Mouse (Mus musculus) neural tube, embryonic 14.5 days (tissue): ENCODE data around the gene Gmnc. TPM values are rescaled to one million over a fixed set of nuclear protein-coding genes. Genes with fewer than 3 reads are reported as not detected.

Source experiments
- ATAC-seq: fragments of 200-750 bp; cut with Nextera tagmentation; 2 replicates; pipeline ENCODE4 v1.8.0; 2017; ENCODE audit warnings: low read depth, mild to moderate bottlenecking, moderate TSS enrichment, moderate library complexity
- H3K27ac ChIP-seq: fragments of 300-500 bp; sonication (generic); 2 replicates; pipeline ENCODE4 v1.5.1; 2014; ENCODE audit warnings: low read depth, mild to moderate bottlenecking, control low read depth, low read length, moderate library complexity, mixed read lengths
- H3K27me3 ChIP-seq: fragments of 300-500 bp; sonication (generic); 2 replicates; pipeline ENCODE4 v1.6.1; 2014; ENCODE audit warnings: low read length; ENCODE audit not compliant: control insufficient read depth, insufficient read depth
- H3K36me3 ChIP-seq: fragments of 300-500 bp; sonication (generic); 2 replicates; pipeline ENCODE4 v1.6.1; 2014; ENCODE audit warnings: low read length, mixed read lengths; ENCODE audit not compliant: control insufficient read depth, insufficient read depth
- H3K4me1 ChIP-seq: fragments of 300-500 bp; sonication (generic); 2 replicates; pipeline ENCODE4 v1.6.1; 2014; ENCODE audit warnings: low read length; ENCODE audit not compliant: control insufficient read depth, insufficient read depth
- H3K4me2 ChIP-seq: fragments of 300-500 bp; sonication (generic); 2 replicates; pipeline ENCODE4 v1.6.1; 2014; ENCODE audit warnings: mild to moderate bottlenecking, low read depth, low read length, control low read depth
- H3K4me3 ChIP-seq: fragments of 300-500 bp; sonication (generic); 2 replicates; pipeline ENCODE4 v1.5.1; 2014; ENCODE audit warnings: low read depth, low read length, control low read depth, mixed read lengths
- H3K9ac ChIP-seq: fragments of 300-500 bp; sonication (generic); replicated peaks from 2 replicates; pipeline ENCODE4 v1.6.1; 2014; ENCODE audit warnings: low read depth, mild to moderate bottlenecking, control low read depth, low read length, mixed read lengths
- H3K9me3 ChIP-seq: fragments of 300-500 bp; sonication (generic); 2 replicates; pipeline ENCODE4 v1.6.1; 2016; ENCODE audit warnings: low read length; ENCODE audit not compliant: control insufficient read depth
- WGBS: fragments of 180-500 bp; shearing (Covaris S2); extraction: QIAGEN DNeasy Blood & Tissue Kit; methylation state at CpG from one replicate; pipeline ENCODE4 v1.1.7; 2014; 5-methylcytosine and 5-hydroxymethylcytosine counted together
- polyA plus RNA-seq: library from polyadenylated mRNA; unstranded; fragments of >200 nt; fragmentation: Nextera tagmentation; extraction: Ambion mirVana; gene quantifications from 2 replicates; pipeline ENCODE4 v1.2.1, GENCODE M21; 2014

Gene Gmnc
- polyA plus RNA-seq, 1 experiment from 2014 or later = 2.0 TPM

DNA sequence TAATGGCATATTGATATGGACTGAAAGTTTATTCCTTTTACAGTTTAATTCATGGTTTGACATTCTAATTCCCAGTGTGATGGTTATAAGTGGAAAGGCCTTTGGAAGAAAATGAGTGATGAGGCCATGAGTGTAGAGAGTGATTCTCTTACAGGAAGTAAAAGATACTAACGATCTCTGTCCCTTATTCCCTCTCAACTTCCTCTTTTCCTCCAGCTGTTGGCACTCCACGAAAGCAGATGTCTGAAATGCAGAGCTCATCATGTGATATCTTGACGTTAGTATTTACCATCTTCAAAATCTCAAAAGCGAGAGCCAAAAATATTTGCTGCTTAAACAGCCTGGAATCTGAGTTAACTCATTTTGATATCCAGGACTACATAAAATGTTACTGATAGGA lies 105.1 kb downstream of the Gmnc start:
- Histone ChIP-seq H3K27me3 (no peaks in the 10 kb centered on the region), H3K4me1 (no peaks in the 10 kb centered on the region), H3K9me3 (no peaks in the 10 kb centered on the region), H3K27ac (no peak overlapping the region), H3K9ac (no peak overlapping the region), H3K4me3 (no peak overlapping the region), H3K36me3 (no peaks in the 10 kb centered on the region), H3K4me2 (no peak overlapping the region)
- ATAC-seq = no peak
- WGBS = 84% methylated on average over 4 of the region's 4 CpGs

GRCm38 (mm10) chr16:26876885-26877284 lies 114.6 kb downstream of the Gmnc start:
- ATAC-seq = no peak
- 78% methylated on average over 3 of the region's 3 CpGs for WGBS
- Histone ChIP-seq H3K27me3 (no peaks in the 10 kb centered on the region), H3K4me3 (no peak overlapping the region), H3K36me3 (no peaks in the 10 kb centered on the region), H3K27ac (no peak overlapping the region), H3K4me2 (no peak overlapping the region), H3K9me3 (no peaks in the 10 kb centered on the region), H3K4me1 (no peaks in the 10 kb centered on the region), H3K9ac (no peak overlapping the region)
